Mouse (Mus musculus) forebrain, embryonic 12.5 days (tissue): ENCODE data around the gene Cox8c. TPM values are rescaled to one million over a fixed set of nuclear protein-coding genes. Genes with fewer than 3 reads are reported as not detected.

Experiments
- ATAC-seq: fragments of 200-750 bp; cut with Nextera tagmentation; 2 replicates; pipeline ENCODE4 v1.8.0; 2017; ENCODE audit warnings: moderate TSS enrichment; ENCODE audit not compliant: low FRiP score
- H3K27ac ChIP-seq: fragments of 300-500 bp; sonication (generic); 2 replicates; pipeline ENCODE4 v1.5.1; 2016; ENCODE audit warnings: mild to moderate bottlenecking
- H3K27me3 ChIP-seq: fragments of 300-500 bp; sonication (generic); 2 replicates; pipeline ENCODE4 v1.6.1; 2016; ENCODE audit warnings: mild to moderate bottlenecking
- H3K36me3 ChIP-seq: fragments of 300-500 bp; sonication (generic); replicated peaks from 2 replicates; pipeline ENCODE4 v1.6.1; 2016; ENCODE audit warnings: mild to moderate bottlenecking
- H3K4me1 ChIP-seq: fragments of 300-500 bp; sonication (generic); 2 replicates; pipeline ENCODE4 v1.6.1; 2016
- H3K4me2 ChIP-seq: fragments of 300-500 bp; sonication (generic); 2 replicates; pipeline ENCODE4 v1.6.1; 2016; ENCODE audit warnings: mild to moderate bottlenecking, moderate library complexity
- H3K4me3 ChIP-seq: fragments of 300-500 bp; sonication (generic); replicated peaks from 2 replicates; pipeline ENCODE4 v1.5.1; 2016; ENCODE audit warnings: mild to moderate bottlenecking
- H3K9ac ChIP-seq: fragments of 300-500 bp; sonication (generic); 2 replicates; pipeline ENCODE4 v1.6.1; 2016; ENCODE audit warnings: mild to moderate bottlenecking
- H3K9me3 ChIP-seq: fragments of 300-500 bp; sonication (generic); 2 replicates; pipeline ENCODE4 v1.6.1; 2016
- WGBS: fragments of 180-500 bp; shearing (Covaris S2); methylation state at CpG from one replicate; pipeline ENCODE4 v1.1.7; 2016; 5-methylcytosine and 5-hydroxymethylcytosine counted together
- polyA plus RNA-seq: library from polyadenylated mRNA; unstranded; fragments of >200 nt; fragmentation: Nextera tagmentation; extraction: Ambion mirVana; gene quantifications from 2 replicates; pipeline ENCODE4 v1.2.1, GENCODE M21; 2016

Gene Cox8c
- polyA plus RNA-seq: not detected in 2 replicates

DNA sequence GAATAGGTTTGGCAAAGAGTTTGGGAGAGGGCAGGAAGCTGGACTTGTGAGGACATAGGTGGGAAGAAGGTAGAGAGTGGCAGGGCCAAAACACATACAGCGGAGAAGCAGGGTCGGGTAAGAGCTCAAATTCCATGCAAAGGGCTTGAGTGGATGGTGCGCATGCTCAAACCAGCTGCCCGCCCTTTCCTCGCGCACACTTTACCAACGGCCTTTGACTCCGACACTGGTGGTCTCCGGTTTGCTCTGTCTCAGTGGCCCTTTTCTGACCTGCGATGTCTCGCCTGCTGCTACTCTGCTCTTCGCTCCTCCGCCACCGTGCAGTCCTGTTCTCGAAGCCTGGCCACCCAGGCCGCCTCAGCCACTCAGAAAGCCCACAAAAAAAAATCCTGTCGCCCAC is at the start of gene Cox8c:
Cox8c (plus strand) TSS at position 226 of the 400 bp plus-strand sequence.
- no peak within 1 kb of the TSS for H3K27ac ChIP-seq
- H3K4me1 ChIP-seq: no peaks in the 10 kb centered on the region
- no peaks in the 10 kb centered on the region for H3K27me3 ChIP-seq
- 0 out of 2 replicates have a peak, but pooled peaks cover 5% of the 10 kb centered on the region for H3K9me3 ChIP-seq
- WGBS: 92% methylated on average over 17 of the region's 17 CpGs
- no peak within 1 kb of the TSS for H3K9ac ChIP-seq
- H3K36me3 ChIP-seq: no peaks in the 10 kb centered on the region
- H3K4me2 ChIP-seq: no peak within 1 kb of the TSS
- no peak for ATAC-seq
- no peak within 1 kb of the TSS for H3K4me3 ChIP-seq

DNA sequence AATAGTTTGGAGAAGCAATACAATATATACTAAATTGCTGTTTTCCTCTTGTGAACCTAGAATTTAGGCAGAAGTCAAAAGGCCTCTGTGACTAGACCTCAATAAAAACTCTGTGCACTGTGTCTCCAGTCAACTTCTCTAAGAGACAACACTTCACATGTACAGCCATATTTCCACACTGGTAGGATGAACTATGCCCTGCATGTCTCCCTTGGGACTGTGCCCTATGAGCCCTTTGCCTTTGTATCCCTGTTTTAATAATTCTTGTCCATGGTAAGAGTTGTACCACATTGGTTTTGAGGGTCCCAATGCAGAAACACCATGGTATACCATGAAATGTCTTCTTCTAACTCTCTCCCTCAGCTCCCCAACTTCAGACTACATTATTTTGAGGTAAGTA is 38.3 kb upstream of the Cox8c start:
- no peaks in the 10 kb centered on the region for H3K4me1 ChIP-seq
- no peak for ATAC-seq
- H3K9ac ChIP-seq: no peak overlapping the region
- H3K9me3 ChIP-seq: no peaks in the 10 kb centered on the region
- H3K36me3 ChIP-seq: no peaks in the 10 kb centered on the region; the same call in 1 of the 2 replicates
- H3K27ac ChIP-seq: no peak overlapping the region
- no peaks in the 10 kb centered on the region for H3K27me3 ChIP-seq
- no peak overlapping the region for H3K4me2 ChIP-seq
- no peak overlapping the region for H3K4me3 ChIP-seq

DNA sequence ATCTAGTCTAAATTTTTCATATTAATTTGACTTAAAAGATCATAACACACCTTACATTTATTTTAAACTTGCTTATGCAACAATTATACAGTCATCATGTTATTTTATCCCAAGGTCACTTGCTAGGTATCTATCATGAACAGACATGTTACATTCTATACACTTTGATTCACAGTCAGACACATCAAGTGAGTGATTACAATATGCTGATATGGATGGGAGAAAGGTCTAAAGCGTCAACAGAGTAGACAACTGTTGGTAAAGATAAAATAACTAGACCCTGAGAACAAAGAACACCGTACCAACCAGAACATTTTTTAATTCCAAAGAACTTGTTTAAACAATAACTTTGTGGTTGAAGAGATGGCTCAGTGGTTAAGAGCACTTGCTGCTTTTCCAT is 29.3 kb upstream of the Cox8c start:
- Histone ChIP-seq H3K4me1 (no peaks in the 10 kb centered on the region), H3K27me3 (no peaks in the 10 kb centered on the region), H3K9me3 (no peaks in the 10 kb centered on the region), H3K27ac (no peak overlapping the region), H3K36me3 (no peaks in the 10 kb centered on the region; the same call in 1 of the 2 replicates), H3K4me2 (no peak overlapping the region), H3K9ac (no peak overlapping the region), H3K4me3 (no peak overlapping the region)
- no peak for ATAC-seq
- WGBS: 97% methylated on average over 2 of the region's 2 CpGs

GRCm38 (mm10) chr12:102870527-102870926 is 28.6 kb upstream of the Cox8c start:
- H3K4me3 ChIP-seq: no peak overlapping the region

DNA sequence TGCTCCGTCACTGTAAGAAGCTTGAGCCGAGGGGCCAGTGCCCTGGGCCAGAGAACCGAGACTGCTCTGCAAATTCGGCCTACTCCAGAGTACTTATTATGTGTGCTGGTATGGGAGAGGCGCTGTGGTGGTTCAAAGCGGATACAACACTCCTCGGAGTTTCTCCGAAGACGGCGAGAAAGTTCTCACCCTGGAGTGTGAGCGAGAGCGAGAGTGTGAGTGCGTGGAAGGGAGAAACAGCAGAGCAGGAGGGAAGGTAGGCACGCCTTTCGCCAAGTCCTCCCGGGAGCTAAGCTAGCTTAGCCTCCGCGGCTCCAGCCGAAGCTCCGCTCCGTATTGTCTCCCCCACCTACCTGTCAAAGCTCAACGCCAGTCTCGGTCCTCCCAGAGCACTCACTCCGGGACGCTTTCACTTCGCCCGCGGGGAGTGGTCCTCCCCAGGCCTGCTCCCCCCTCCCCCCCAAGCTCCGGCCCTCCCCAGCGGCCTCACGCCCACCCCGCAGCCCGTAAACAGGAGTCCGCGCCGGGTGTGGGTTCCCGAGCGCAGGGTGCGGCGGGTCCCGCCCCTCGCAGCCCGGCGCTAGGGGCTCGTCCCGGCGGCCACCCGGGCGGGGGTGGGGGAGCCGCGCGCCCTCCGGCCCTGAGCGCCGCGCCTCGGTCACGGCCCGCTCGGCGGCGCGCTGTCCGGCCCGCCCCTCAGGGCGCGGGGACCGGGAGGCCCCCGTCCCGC is 21.6 kb upstream of the Cox8c start:
- Histone ChIP-seq H3K4me3 (peak overlapping the region; percentile 96), H3K9ac (peak overlapping the region; percentile 94), H3K27me3 (no peaks in the 10 kb centered on the region), H3K27ac (peak overlapping the region; percentile 96), H3K9me3 (no peaks in the 10 kb centered on the region), H3K4me1 (peaks cover 18% of the 10 kb centered on the region), H3K4me2 (peak overlapping the region; percentile 78), H3K36me3 (no peaks in the 10 kb centered on the region)
- peak; percentile 75 for ATAC-seq
- WGBS: under 1% methylated on average over 51 of the region's 70 CpGs

More at GRCm38 (mm10) chr12:102870527-102870926, 28.6 kb upstream of the Cox8c start:
- Histone ChIP-seq H3K27ac (no peak overlapping the region), H3K4me1 (no peaks in the 10 kb centered on the region), H3K27me3 (no peaks in the 10 kb centered on the region), H3K36me3 (no peaks in the 10 kb centered on the region), H3K9ac (no peak overlapping the region), H3K4me2 (no peak overlapping the region), H3K9me3 (no peaks in the 10 kb centered on the region)
- no peak for ATAC-seq
- 92% methylated on average over 1 of the region's 1 CpGs for WGBS

- Histone ChIP-seq H3K27ac (peak within 1 kb of the TSS; percentile 96), H3K4me2 (peak within 1 kb of the TSS; percentile 78), H3K9me3 (no peaks in the 10 kb centered on the region), H3K9ac (peak within 1 kb of the TSS; percentile 94), H3K36me3 (no peaks in the 10 kb centered on the region), H3K4me3 (peak within 1 kb of the TSS; percentile 96), H3K27me3 (no peaks in the 10 kb centered on the region), H3K4me1 (peaks cover 18% of the 10 kb centered on the region)
- peak; percentile 97 for ATAC-seq
- WGBS: under 1% methylated on average over 91 of the region's 95 CpGs
Observed at GRCm38 (mm10) chr12:102878031-102878823, 20.9 kb upstream of the Cox8c start, which contains the start of gene Btbd7. Gene Btbd7 (minus strand): TSS chr12:102878471.

DNA sequence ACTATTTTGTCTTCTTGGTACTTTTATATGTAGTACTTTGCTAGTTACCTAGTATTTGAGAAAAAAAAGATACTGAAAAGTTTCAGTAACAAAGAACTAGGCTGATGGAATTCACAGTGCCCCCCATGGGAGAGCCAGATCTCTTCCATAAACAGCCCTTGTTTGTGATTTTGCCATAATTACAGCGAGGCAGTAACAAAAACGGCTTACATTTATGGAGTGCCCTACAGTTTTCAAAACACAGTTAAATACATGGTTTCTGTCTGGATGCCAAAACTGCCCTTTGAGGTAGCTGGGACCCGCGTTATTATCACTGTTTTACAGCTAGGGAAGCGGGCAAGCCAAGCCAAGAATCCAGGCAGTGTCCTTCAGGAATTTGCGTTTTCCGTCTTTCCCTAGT is 20.2 kb upstream of the Cox8c start:
- no peak for ATAC-seq
- H3K27ac ChIP-seq: peak overlapping the region; percentile 96; the same call in 1 of the 2 replicates
- no peaks in the 10 kb centered on the region for H3K36me3 ChIP-seq
- H3K27me3 ChIP-seq: no peaks in the 10 kb centered on the region
- H3K4me1 ChIP-seq: peaks cover 18% of the 10 kb centered on the region
- peak overlapping the region; percentile 96 for H3K4me3 ChIP-seq
- H3K4me2 ChIP-seq: peak overlapping the region; percentile 58
- WGBS: 37% methylated on average over 7 of the region's 7 CpGs
- H3K9me3 ChIP-seq: no peaks in the 10 kb centered on the region
- peak overlapping the region; percentile 94; the same call in 1 of the 2 replicates for H3K9ac ChIP-seq

DNA sequence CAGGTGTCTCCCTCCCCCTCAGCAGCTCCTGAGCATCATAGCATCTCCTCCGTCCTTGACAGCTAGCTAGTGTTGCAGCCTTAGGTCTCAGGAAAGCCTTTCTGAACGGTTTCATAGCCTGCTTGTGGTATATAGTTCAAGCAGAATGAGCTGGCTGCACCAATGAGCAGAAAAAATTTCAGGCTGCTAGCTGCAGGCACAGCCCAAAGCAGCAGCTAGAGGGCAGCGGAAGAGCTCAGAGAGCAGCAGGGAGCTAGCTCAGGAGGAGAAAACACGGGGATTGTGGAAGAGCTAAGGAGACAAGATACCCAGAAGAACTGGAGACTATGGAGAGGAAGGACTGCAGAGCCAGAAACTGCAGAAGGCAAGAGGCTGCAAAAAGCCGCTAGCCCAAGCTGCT is 13.4 kb upstream of the Cox8c start:
- H3K4me2 ChIP-seq: no peak overlapping the region
- no peak overlapping the region for H3K4me3 ChIP-seq
- H3K36me3 ChIP-seq: no peaks in the 10 kb centered on the region
- H3K4me1 ChIP-seq: peaks cover 17% of the 10 kb centered on the region; the same call in 1 of the 2 replicates
- H3K27ac ChIP-seq: no peak overlapping the region
- no peaks in the 10 kb centered on the region; the same call in 1 of the 2 replicates for H3K27me3 ChIP-seq
- H3K9ac ChIP-seq: no peak overlapping the region
- WGBS: 11% methylated on average over 5 of the region's 5 CpGs
- H3K9me3 ChIP-seq: no peaks in the 10 kb centered on the region
- no peak for ATAC-seq

- WGBS: 41% methylated on average over 10 of the region's 10 CpGs
- no peak for ATAC-seq
Observed at GRCm38 (mm10) chr12:102887366-102887765, 11.8 kb upstream of the Cox8c start.

GRCm38 (mm10) chr12:102888568-102888967 is 10.5 kb upstream of the Cox8c start:
- Histone ChIP-seq H3K27me3 (no peaks in the 10 kb centered on the region; the same call in 1 of the 2 replicates), H3K4me3 (no peak overlapping the region), H3K27ac (no peak overlapping the region), H3K4me1 (peaks cover 17% of the 10 kb centered on the region; the same call in 1 of the 2 replicates), H3K9ac (no peak overlapping the region), H3K9me3 (no peaks in the 10 kb centered on the region), H3K4me2 (no peak overlapping the region), H3K36me3 (no peaks in the 10 kb centered on the region)
- ATAC-seq: no peak
- 43% methylated on average over 5 of the region's 5 CpGs for WGBS

More at GRCm38 (mm10) chr12:102887366-102887765, 11.8 kb upstream of the Cox8c start:
- Histone ChIP-seq H3K27me3 (no peaks in the 10 kb centered on the region; the same call in 1 of the 2 replicates), H3K9ac (no peak overlapping the region), H3K9me3 (no peaks in the 10 kb centered on the region), H3K4me1 (peaks cover 17% of the 10 kb centered on the region; the same call in 1 of the 2 replicates), H3K36me3 (no peaks in the 10 kb centered on the region), H3K4me2 (no peak overlapping the region), H3K4me3 (no peak overlapping the region), H3K27ac (no peak overlapping the region)

GRCm38 (mm10) chr12:102908191-102908590 is 9.1 kb downstream of the Cox8c start:
- Histone ChIP-seq H3K4me3 (no peak overlapping the region), H3K36me3 (no peaks in the 10 kb centered on the region), H3K27me3 (no peaks in the 10 kb centered on the region), H3K9me3 (no peaks in the 10 kb centered on the region), H3K27ac (no peak overlapping the region), H3K4me2 (no peak overlapping the region), H3K9ac (no peak overlapping the region), H3K4me1 (no peaks in the 10 kb centered on the region)
- 30% methylated on average over 3 of the region's 3 CpGs for WGBS
- ATAC-seq: no peak

DNA sequence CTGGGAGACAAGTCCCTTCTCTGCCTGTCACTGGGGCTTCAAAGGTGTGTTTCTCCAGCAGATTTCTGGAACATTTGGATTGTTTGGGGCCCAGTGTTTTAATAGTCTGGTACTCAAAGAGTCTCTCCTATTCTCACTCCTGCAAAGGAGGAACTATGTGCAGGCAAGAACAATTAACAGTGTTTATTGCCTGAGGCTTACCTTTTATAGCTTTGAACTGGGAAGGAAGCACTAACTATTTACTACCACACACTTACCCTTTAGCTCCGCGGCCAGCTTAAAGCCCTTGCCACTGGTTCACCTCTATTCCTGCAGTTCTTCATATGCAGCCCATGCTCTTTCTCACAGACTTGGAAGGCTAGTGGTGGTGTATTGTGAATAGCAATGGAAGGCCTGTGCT is 17.0 kb downstream of the Cox8c start:
- Histone ChIP-seq H3K4me1 (no peaks in the 10 kb centered on the region), H3K27me3 (no peaks in the 10 kb centered on the region), H3K9ac (no peak overlapping the region), H3K4me2 (no peak overlapping the region), H3K27ac (no peak overlapping the region), H3K4me3 (no peak overlapping the region), H3K36me3 (no peaks in the 10 kb centered on the region), H3K9me3 (no peaks in the 10 kb centered on the region)
- no peak for ATAC-seq
- WGBS: 93% methylated on average over 2 of the region's 2 CpGs
